16 mouse cellular contexts compared by ENCODE assay signal in genomic region chr3:142356661-142357060, GRCm38 (mm10). TPM values are rescaled to one million over a fixed set of nuclear protein-coding genes. Genes with fewer than 3 reads are reported as not detected.
DNase-seq lines count a peak whose midpoint lies in the region; ATAC-seq and TF ChIP-seq lines count a peak whose summit lies in the region.
"Had no signal": no experiment of that assay in that cellular context is flagged by ENCODE, and none has a peak within 500 bp of the region (broad histone marks: within the 10 kb centered on the region; RNA-seq: fewer than 3 reads in every experiment).

No protein-coding gene starts in this region.

- H3K4me3 ChIP-seq in megakaryocyte, embryonic 14.5 days (replicated peaks): peak overlapping the region; percentile 40
- H3K4me3 ChIP-seq in lung, adult 2 months (replicated peaks; ENCODE audit: extremely low read depth, low read depth, low read length): no peak overlapping the region
- no peak overlapping the region for H3K4me3 ChIP-seq in stomach, postnatal 0 days (ENCODE audit: low read depth, low read length)
- H3K4me3 ChIP-seq: heart, embryonic 13.5 days; lung, embryonic 15.5 days had no signal

- TF ChIP-seq EP300 in stomach, postnatal 0 days (optimal IDR thresholded peaks at IDR 0.05): no peak

- H3K9ac ChIP-seq in stomach, postnatal 0 days (ENCODE audit: low read length): no peak overlapping the region
- H3K9ac ChIP-seq: heart, embryonic 13.5 days; lung, embryonic 15.5 days had no signal

- peaks cover 58% of the 10 kb centered on the region for H3K4me1 ChIP-seq in megakaryocyte, embryonic 14.5 days
- peaks cover 2% of the 10 kb centered on the region for H3K4me1 ChIP-seq in lung, adult 2 months (ENCODE audit: control insufficient read depth, insufficient read depth, low read length)
- no peaks in the 10 kb centered on the region for H3K4me1 ChIP-seq in stomach, postnatal 0 days (replicated peaks; ENCODE audit: control insufficient read depth, insufficient read depth)
- H3K4me1 ChIP-seq: lung, embryonic 15.5 days had no signal

- H3K27me3 ChIP-seq in megakaryocyte, embryonic 14.5 days (replicated peaks): no peaks in the 10 kb centered on the region
- H3K27me3 ChIP-seq in stomach, postnatal 0 days (ENCODE audit: control insufficient read depth, insufficient read depth, low read length): no peaks in the 10 kb centered on the region
- H3K27me3 ChIP-seq: heart, embryonic 13.5 days; lung, embryonic 15.5 days had no signal

- no peak for TF ChIP-seq POLR2A in lung, adult 2 months (IDR thresholded peaks at IDR 0.05; ENCODE audit: borderline replicate concordance, extremely low read depth, low read depth, low read length)

- TF ChIP-seq CTCF in lung, adult 2 months (IDR thresholded peaks at IDR 0.05; ENCODE audit: insufficient read depth, low read length): no peak
- no peak for TF ChIP-seq CTCF in stomach, postnatal 0 days (IDR thresholded peaks at IDR 0.05; ENCODE audit: low read depth)

- ATAC-seq in stomach, postnatal 0 days (ENCODE audit: low FRiP score, low TSS enrichment): no peak

- no peak overlapping the region for H3K4me2 ChIP-seq in stomach, postnatal 0 days (replicated peaks; ENCODE audit: low read depth)
- H3K4me2 ChIP-seq: heart, embryonic 13.5 days; lung, embryonic 15.5 days had no signal

- peak; percentile 67 for DNase-seq in CD4-positive, CD25-positive, alpha-beta regulatory T cell, adult 2 months (ENCODE audit: low read depth, low spot score)
- peak; percentile 13 for DNase-seq in MEL-GATA-1-ER (ENCODE audit: extremely low read depth, low read depth)
- peak; percentile 74 for DNase-seq in thymus, postnatal 0 days (ENCODE audit: low spot score)
- DNase-seq in lung, adult 2 months: no peak
- no peak for DNase-seq in stomach, postnatal 0 days (ENCODE audit: low spot score)
- no peak for DNase-seq in ovary, postnatal 14 days (ENCODE audit: low spot score)
- DNase-seq in urinary bladder, postnatal 14 days (ENCODE audit: low spot score): no peak
- DNase-seq: adrenal gland, postnatal 25 days; cerebellum, adult 9-11 months; kidney, adult 18-20 months; kidney, postnatal 14 days; liver; right cerebral cortex, postnatal 14 days had no signal

- H3K9me3 ChIP-seq in megakaryocyte, embryonic 14.5 days: no peaks in the 10 kb centered on the region
- H3K9me3 ChIP-seq in stomach, postnatal 0 days (ENCODE audit: control insufficient read depth, low read length): no peaks in the 10 kb centered on the region
- H3K9me3 ChIP-seq: heart, embryonic 13.5 days; lung, embryonic 15.5 days had no signal

- H3K27ac ChIP-seq in stomach, postnatal 0 days (replicated peaks): no peak overlapping the region
- H3K27ac ChIP-seq: heart, embryonic 13.5 days; lung, embryonic 15.5 days had no signal

- peaks cover 12% of the 10 kb centered on the region for H3K36me3 ChIP-seq in megakaryocyte, embryonic 14.5 days (replicated peaks; ENCODE audit: low read length)
- H3K36me3 ChIP-seq in stomach, postnatal 0 days (ENCODE audit: control insufficient read depth, insufficient read depth, low read length): no peaks in the 10 kb centered on the region
- H3K36me3 ChIP-seq: lung, embryonic 15.5 days had no signal

- WGBS in lung, adult 2 months: 79% methylated on average over 4 of the region's 4 CpGs
- WGBS in stomach, postnatal 0 days: 83% methylated on average over 4 of the region's 4 CpGs

RNA-seq across cellular contexts. Expression of gene Pdlim5, which starts 38.8 kb away (rescaled TPM):
- polyA plus RNA-seq in megakaryocyte, embryonic 14.5 days (2012; ENCODE audit: insufficient read depth, low replicate concordance): 44.2 and 57.1 TPM in 2 replicates
- polyA plus RNA-seq in thymus, postnatal 0 days (2015; fragmentation: Nextera tagmentation; extraction: Ambion mirVana): 13.1 and 13.7 TPM in 2 replicates
- 43.5 and 52.6 TPM in 2 replicates for polyA plus RNA-seq in lung, adult 2 months (2012; rRNA removed)
- 28.9 and 29.7 TPM in 2 replicates for polyA plus RNA-seq in stomach, postnatal 0 days (2015; fragmentation: Nextera tagmentation; extraction: Ambion mirVana)

Comparison
In these comparisons a context has a peak if more than half of its experiments do, and no peak if none do; other contexts are left out.
1. DNase-seq: peak in CD4-positive, CD25-positive, alpha-beta regulatory T cell, adult 2 months (single experiment), MEL-GATA-1-ER (single experiment) and thymus, postnatal 0 days (single experiment); none in lung, adult 2 months (single experiment), stomach, postnatal 0 days (single experiment), ovary, postnatal 14 days (single experiment) and urinary bladder, postnatal 14 days (single experiment).